Mouse (Mus musculus): ENCODE measurements around the gene Cilp. TPM values are rescaled to one million over a fixed set of nuclear protein-coding genes. Genes with fewer than 3 reads are reported as not detected.
"Not testable (repeated sequence)": the region's sequence is repeated elsewhere in the genome, so short reads cannot be mapped to it uniquely, and the experiment has no call there.

The Cilp gene
- total and polyA plus RNA-seq, 2 experiments, result 0.15 to 0.18 TPM

DNA sequence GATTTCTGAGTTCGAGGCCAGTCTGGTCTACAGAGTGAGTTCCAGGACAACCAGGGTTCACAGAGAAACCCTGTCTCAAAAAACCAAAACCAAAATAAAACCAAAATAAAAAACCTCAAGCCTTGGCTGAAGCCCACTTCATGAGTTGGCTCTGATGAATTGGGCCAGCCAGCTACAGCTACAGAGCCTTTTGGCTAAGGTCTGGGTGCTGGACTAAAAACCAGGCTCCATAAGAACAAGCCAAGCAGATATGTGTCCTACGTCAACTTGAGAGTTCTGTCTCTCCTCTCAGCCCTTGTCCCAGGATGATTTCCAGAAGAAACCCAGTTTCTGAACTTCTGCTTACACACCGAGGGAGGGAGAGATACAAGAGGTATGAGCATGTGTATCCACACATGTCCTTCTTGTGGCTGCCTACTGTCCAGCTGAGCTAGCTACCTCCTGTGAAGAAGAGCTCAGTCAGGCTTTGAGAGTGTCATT is 2.3 kb upstream of the Cilp start:
- Histone ChIP-seq H3K36me3 (ENCODE audit: control insufficient read depth, insufficient read depth, low read length) (no peaks in the 10 kb centered on the region), H3K4me1 (ENCODE audit: control insufficient read depth, insufficient read depth, low read length) (no peaks in the 10 kb centered on the region), H3K27ac (replicated peaks; ENCODE audit: insufficient read depth, low read depth, low read length) (no peak overlapping the region), H3K4me3 (ENCODE audit: insufficient read depth, low read depth, low read length) (no peak overlapping the region), H3K9ac (ENCODE audit: low read depth, low read length) (no peak overlapping the region), H3K79me2 (ENCODE audit: control insufficient read depth, insufficient read depth, low read length) (no peaks in the 10 kb centered on the region), H3K27me3 (ENCODE audit: control insufficient read depth, insufficient read depth, low read length) (no peaks in the 10 kb centered on the region)
- TF ChIP-seq POLR2A (IDR thresholded peaks at IDR 0.05; ENCODE audit: extremely low read depth, insufficient read depth, low read length), result no peak
- TF ChIP-seq CTCF (IDR thresholded peaks at IDR 0.05; ENCODE audit: low read depth, low read length), result no peak
- WGBS, result 85% methylated on average over 3 of the region's 3 CpGs
- no peak for DNase-seq (ENCODE audit: extremely low read depth, low read depth, low spot score)

DNA sequence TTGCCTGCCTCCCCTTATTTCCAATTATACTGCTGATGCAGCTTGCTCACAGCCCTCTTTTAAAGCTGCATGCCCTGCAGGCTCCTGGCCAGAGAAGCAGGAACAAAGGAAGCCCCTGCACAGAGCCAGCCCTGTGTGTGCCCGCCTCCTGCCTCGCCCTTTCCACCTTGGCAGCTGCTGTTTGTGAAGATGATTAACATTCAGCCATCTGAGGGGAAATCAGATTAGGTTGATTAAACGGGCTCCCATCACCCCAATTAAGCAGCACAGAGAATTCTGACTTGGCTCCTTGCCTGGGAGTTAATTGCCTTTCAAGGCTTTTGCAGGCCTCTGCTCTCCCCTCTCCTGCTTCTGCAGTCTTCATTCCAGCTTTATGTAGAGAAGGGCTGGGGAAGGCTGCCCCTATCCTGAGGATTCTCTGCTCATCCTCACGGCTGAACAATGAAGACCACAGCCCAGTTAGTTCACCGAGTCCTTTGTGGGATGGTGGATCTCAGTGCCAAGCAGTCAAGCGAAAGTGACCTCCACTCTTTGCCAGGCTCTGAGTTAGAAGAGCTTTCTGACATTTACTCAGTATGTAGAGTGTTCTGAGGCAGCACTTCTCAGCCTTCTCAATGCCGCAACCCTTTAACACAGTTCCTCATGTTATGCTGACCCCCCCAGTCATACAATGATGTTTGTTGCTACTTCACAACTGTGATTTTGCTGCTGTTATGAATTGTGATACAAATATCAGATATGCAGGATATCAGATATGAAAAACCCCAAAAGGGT is 2.9 kb downstream of the Cilp start:
- Histone ChIP-seq H3K9ac (ENCODE audit: low read depth, low read length) (no peak overlapping the region), H3K4me3 (ENCODE audit: insufficient read depth, low read depth, low read length) (no peak overlapping the region), H3K27ac (replicated peaks; ENCODE audit: insufficient read depth, low read depth, low read length) (no peak overlapping the region), H3K27me3 (ENCODE audit: control insufficient read depth, insufficient read depth, low read length) (no peaks in the 10 kb centered on the region), H3K4me1 (ENCODE audit: control insufficient read depth, insufficient read depth, low read length) (no peaks in the 10 kb centered on the region), H3K79me2 (ENCODE audit: control insufficient read depth, insufficient read depth, low read length) (no peaks in the 10 kb centered on the region), H3K36me3 (ENCODE audit: control insufficient read depth, insufficient read depth, low read length) (no peaks in the 10 kb centered on the region)
- TF ChIP-seq CTCF (IDR thresholded peaks at IDR 0.05; ENCODE audit: low read depth, low read length), result no peak
- no peak for TF ChIP-seq POLR2A (IDR thresholded peaks at IDR 0.05; ENCODE audit: extremely low read depth, insufficient read depth, low read length)
- no peak for DNase-seq (ENCODE audit: extremely low read depth, low read depth, low spot score)
- 66% methylated on average over 7 of the region's 7 CpGs for WGBS

DNA sequence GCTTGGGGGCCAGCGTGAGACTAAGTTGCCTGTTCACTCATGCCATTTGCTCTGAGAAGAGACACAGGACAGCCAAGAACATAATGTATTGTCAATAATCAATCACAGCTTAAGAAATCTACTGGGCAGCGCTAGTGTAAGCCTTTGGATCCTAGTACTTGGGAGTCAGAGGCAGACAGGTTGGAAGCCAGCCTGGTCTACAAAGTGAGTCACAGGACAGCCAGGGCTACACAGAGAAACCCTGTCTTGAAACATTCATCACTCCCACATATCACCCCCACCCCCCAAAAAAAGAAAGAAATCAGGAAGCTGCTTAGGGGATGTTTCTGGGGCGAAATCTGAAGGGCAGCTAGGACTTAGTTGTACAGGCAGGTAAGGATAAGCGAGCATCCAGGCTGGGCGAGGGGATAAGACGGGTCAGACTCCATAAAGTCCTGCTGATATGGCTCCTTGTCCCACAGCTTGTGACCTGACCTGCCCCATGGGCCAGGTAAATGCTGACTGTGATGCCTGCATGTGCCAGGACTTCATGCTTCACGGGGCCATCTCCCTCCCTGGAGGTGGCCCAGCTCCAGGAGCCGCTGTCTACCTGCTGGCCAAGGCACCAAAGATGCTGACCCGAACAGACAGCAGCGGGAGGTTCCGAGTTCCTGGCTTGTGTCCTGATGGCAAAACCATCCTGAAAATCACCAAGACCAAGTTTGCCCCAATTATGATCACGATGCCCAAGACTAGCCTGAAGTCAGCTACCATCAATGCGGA is 8.2 kb downstream of the Cilp start:
- Histone ChIP-seq H3K4me3 (ENCODE audit: insufficient read depth, low read depth, low read length) (no peak overlapping the region), H3K27ac (replicated peaks; ENCODE audit: insufficient read depth, low read depth, low read length) (no peak overlapping the region), H3K27me3 (ENCODE audit: control insufficient read depth, insufficient read depth, low read length) (no peaks in the 10 kb centered on the region), H3K4me1 (ENCODE audit: control insufficient read depth, insufficient read depth, low read length) (peaks cover 5% of the 10 kb centered on the region; the same call in 1 of the 2 replicates), H3K9ac (ENCODE audit: low read depth, low read length) (no peak overlapping the region), H3K79me2 (ENCODE audit: control insufficient read depth, insufficient read depth, low read length) (no peaks in the 10 kb centered on the region), H3K36me3 (ENCODE audit: control insufficient read depth, insufficient read depth, low read length) (no peaks in the 10 kb centered on the region)
- DNase-seq (ENCODE audit: extremely low read depth, low read depth, low spot score), result no peak
- WGBS, result 56% methylated on average over 13 of the region's 13 CpGs
- TF ChIP-seq CTCF (IDR thresholded peaks at IDR 0.05; ENCODE audit: low read depth, low read length) (no peak), POLR2A (IDR thresholded peaks at IDR 0.05; ENCODE audit: extremely low read depth, insufficient read depth, low read length) (no peak)

DNA sequence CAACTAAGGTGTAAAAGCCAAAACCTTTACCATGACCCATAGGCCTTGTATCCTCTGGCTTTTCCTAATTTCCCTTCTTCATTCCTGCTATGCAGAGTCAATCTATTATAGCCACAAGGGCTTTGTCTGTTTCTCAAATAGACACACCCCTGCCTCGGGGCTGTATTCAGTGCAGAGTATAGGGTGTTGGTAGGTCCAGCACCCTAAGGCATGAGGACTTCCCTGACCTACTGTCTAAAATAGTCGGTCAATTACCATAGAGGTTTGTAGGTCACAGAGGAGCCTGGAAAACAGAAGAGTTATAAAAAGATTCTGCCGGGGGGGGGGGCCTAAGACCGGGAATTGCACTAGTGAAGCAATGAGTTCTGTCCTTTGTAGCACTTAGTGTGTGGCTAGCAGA is 8.9 kb downstream of the Cilp start:
- 81% methylated on average over 4 of the region's 4 CpGs for WGBS
- H3K36me3 ChIP-seq (ENCODE audit: control insufficient read depth, insufficient read depth, low read length), result no peaks in the 10 kb centered on the region
- no peaks in the 10 kb centered on the region for H3K27me3 ChIP-seq (ENCODE audit: control insufficient read depth, insufficient read depth, low read length)
- no peak for DNase-seq (ENCODE audit: extremely low read depth, low read depth, low spot score)
- TF ChIP-seq POLR2A (IDR thresholded peaks at IDR 0.05; ENCODE audit: extremely low read depth, insufficient read depth, low read length), result no peak
- TF ChIP-seq CTCF (IDR thresholded peaks at IDR 0.05; ENCODE audit: low read depth, low read length), result no peak
- H3K9ac ChIP-seq (ENCODE audit: low read depth, low read length), result no peak overlapping the region
- peaks cover 5% of the 10 kb centered on the region; the same call in 1 of the 2 replicates for H3K4me1 ChIP-seq (ENCODE audit: control insufficient read depth, insufficient read depth, low read length)
- no peaks in the 10 kb centered on the region for H3K79me2 ChIP-seq (ENCODE audit: control insufficient read depth, insufficient read depth, low read length)
- no peak overlapping the region for H3K4me3 ChIP-seq (ENCODE audit: insufficient read depth, low read depth, low read length)
- no peak overlapping the region for H3K27ac ChIP-seq (replicated peaks; ENCODE audit: insufficient read depth, low read depth, low read length)

DNA sequence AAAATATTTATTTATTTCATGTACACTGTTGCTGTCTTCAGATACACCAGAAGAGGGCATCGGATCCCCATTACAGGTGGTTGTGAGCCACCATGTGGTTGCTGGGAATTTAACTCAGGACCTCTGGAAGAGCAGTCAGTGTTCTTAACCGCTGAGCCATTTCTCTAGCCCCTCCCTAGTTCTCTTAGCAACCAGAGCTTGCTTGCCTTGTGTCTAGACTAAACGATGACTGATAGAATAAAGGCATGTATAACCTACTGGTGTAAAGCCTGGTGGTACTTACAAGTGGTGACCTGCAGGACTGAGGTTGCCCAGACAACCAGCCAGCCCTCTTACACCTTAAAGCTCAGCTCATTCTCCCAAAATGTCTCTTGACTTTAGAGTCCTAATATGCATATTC is 9.9 kb downstream of the Cilp start:
- not testable (repeated sequence) for H3K27me3 ChIP-seq (ENCODE audit: control insufficient read depth, insufficient read depth, low read length); H3K4me1 ChIP-seq (ENCODE audit: control insufficient read depth, insufficient read depth, low read length); H3K27ac ChIP-seq (replicated peaks; ENCODE audit: insufficient read depth, low read depth, low read length); H3K9ac ChIP-seq (ENCODE audit: low read depth, low read length); H3K36me3 ChIP-seq (ENCODE audit: control insufficient read depth, insufficient read depth, low read length); H3K4me3 ChIP-seq (ENCODE audit: insufficient read depth, low read depth, low read length); DNase-seq (ENCODE audit: extremely low read depth, low read depth, low spot score); H3K79me2 ChIP-seq (ENCODE audit: control insufficient read depth, insufficient read depth, low read length)
- WGBS, result 92% methylated on average over 3 of the region's 3 CpGs
